Mouse (Mus musculus): Measurements from ENCODE around the gene Dync1i1. TPM values are rescaled to one million over a fixed set of nuclear protein-coding genes. Genes with fewer than 3 reads are reported as not detected.

The Dync1i1 gene
- polyA plus RNA-seq, 1 experiment from 2014 or later = 1.6 TPM

GRCm38 (mm10) chr6:5961960-5962359 lies 236.5 kb downstream of the Dync1i1 start:
- Histone ChIP-seq H3K27ac (ENCODE audit: low read depth, low read length) (no peak overlapping the region), H3K9ac (ENCODE audit: low read length) (no peak overlapping the region), H3K27me3 (ENCODE audit: control insufficient read depth, insufficient read depth, low read length) (no peaks in the 10 kb centered on the region), H3K9me3 (ENCODE audit: control insufficient read depth, low read length) (no peaks in the 10 kb centered on the region), H3K4me3 (ENCODE audit: low read depth, low read length) (no peak overlapping the region), H3K4me2 (no peak overlapping the region), H3K4me1 (ENCODE audit: control insufficient read depth, insufficient read depth, low read length) (no peaks in the 10 kb centered on the region), H3K36me3 (ENCODE audit: control insufficient read depth, insufficient read depth, low read length) (no peaks in the 10 kb centered on the region)
- DNase-seq (ENCODE audit: low spot score, missing footprints) (no peak), ATAC-seq (ENCODE audit: low FRiP score) (no peak)
- 89% methylated on average over 3 of the region's 3 CpGs for WGBS

GRCm38 (mm10) chr6:5966376-5966775 lies 240.9 kb downstream of the Dync1i1 start:
- Histone ChIP-seq H3K4me2 (no peak overlapping the region), H3K27me3 (ENCODE audit: control insufficient read depth, insufficient read depth, low read length) (no peaks in the 10 kb centered on the region), H3K9ac (ENCODE audit: low read length) (no peak overlapping the region), H3K36me3 (ENCODE audit: control insufficient read depth, insufficient read depth, low read length) (no peaks in the 10 kb centered on the region), H3K4me1 (ENCODE audit: control insufficient read depth, insufficient read depth, low read length) (no peaks in the 10 kb centered on the region), H3K27ac (ENCODE audit: low read depth, low read length) (no peak overlapping the region), H3K4me3 (ENCODE audit: low read depth, low read length) (no peak overlapping the region), H3K9me3 (ENCODE audit: control insufficient read depth, low read length) (no peaks in the 10 kb centered on the region)
- no peak for ATAC-seq (ENCODE audit: low FRiP score)
- WGBS = 91% methylated on average over 7 of the region's 7 CpGs
- DNase-seq (ENCODE audit: low spot score, missing footprints) = no peak

GRCm38 (mm10) chr6:5966806-5967445 lies 241.5 kb downstream of the Dync1i1 start:
- Histone ChIP-seq H3K27ac (ENCODE audit: low read depth, low read length) (no peak overlapping the region), H3K27me3 (ENCODE audit: control insufficient read depth, insufficient read depth, low read length) (no peaks in the 10 kb centered on the region), H3K4me3 (ENCODE audit: low read depth, low read length) (no peak overlapping the region), H3K9ac (ENCODE audit: low read length) (no peak overlapping the region), H3K4me1 (ENCODE audit: control insufficient read depth, insufficient read depth, low read length) (no peaks in the 10 kb centered on the region), H3K4me2 (no peak overlapping the region), H3K36me3 (ENCODE audit: control insufficient read depth, insufficient read depth, low read length) (no peaks in the 10 kb centered on the region), H3K9me3 (ENCODE audit: control insufficient read depth, low read length) (no peaks in the 10 kb centered on the region)
- DNase-seq (ENCODE audit: low spot score, missing footprints) (no peak), ATAC-seq (ENCODE audit: low FRiP score) (no peak)
- WGBS = 83% methylated on average over 8 of the region's 8 CpGs

- no peaks in the 10 kb centered on the region for H3K27me3 ChIP-seq (ENCODE audit: control insufficient read depth, insufficient read depth, low read length)
- H3K9ac ChIP-seq (ENCODE audit: low read length) = no peak overlapping the region
- no peak overlapping the region for H3K4me3 ChIP-seq (ENCODE audit: low read depth, low read length)
- ATAC-seq (ENCODE audit: low FRiP score) (no peak), DNase-seq (ENCODE audit: low spot score, missing footprints) (no peak)
- 84% methylated on average over 4 of the region's 4 CpGs for WGBS
- no peaks in the 10 kb centered on the region for H3K9me3 ChIP-seq (ENCODE audit: control insufficient read depth, low read length)
- no peak overlapping the region for H3K27ac ChIP-seq (ENCODE audit: low read depth, low read length)
- no peaks in the 10 kb centered on the region for H3K36me3 ChIP-seq (ENCODE audit: control insufficient read depth, insufficient read depth, low read length)
- H3K4me2 ChIP-seq = no peak overlapping the region
- no peaks in the 10 kb centered on the region for H3K4me1 ChIP-seq (ENCODE audit: control insufficient read depth, insufficient read depth, low read length)
Observed at GRCm38 (mm10) chr6:5967545-5967944, 242.1 kb downstream of the Dync1i1 start.

GRCm38 (mm10) chr6:5969613-5970012 lies 244.2 kb downstream of the Dync1i1 start:
- Histone ChIP-seq H3K9ac (ENCODE audit: low read length) (no peak overlapping the region), H3K4me3 (ENCODE audit: low read depth, low read length) (no peak overlapping the region), H3K36me3 (ENCODE audit: control insufficient read depth, insufficient read depth, low read length) (no peaks in the 10 kb centered on the region), H3K4me1 (ENCODE audit: control insufficient read depth, insufficient read depth, low read length) (no peaks in the 10 kb centered on the region), H3K9me3 (ENCODE audit: control insufficient read depth, low read length) (no peaks in the 10 kb centered on the region), H3K27me3 (ENCODE audit: control insufficient read depth, insufficient read depth, low read length) (no peaks in the 10 kb centered on the region), H3K27ac (ENCODE audit: low read depth, low read length) (no peak overlapping the region), H3K4me2 (no peak overlapping the region)
- no peak for DNase-seq (ENCODE audit: low spot score, missing footprints)
- 90% methylated on average over 8 of the region's 8 CpGs for WGBS
- ATAC-seq (ENCODE audit: low FRiP score) = no peak

GRCm38 (mm10) chr6:5976241-5976640 lies 250.8 kb downstream of the Dync1i1 start:
- DNase-seq (ENCODE audit: low spot score, missing footprints) = no peak
- Histone ChIP-seq H3K36me3 (ENCODE audit: control insufficient read depth, insufficient read depth, low read length) (no peaks in the 10 kb centered on the region), H3K27ac (ENCODE audit: low read depth, low read length) (no peak overlapping the region), H3K4me3 (ENCODE audit: low read depth, low read length) (no peak overlapping the region), H3K4me1 (ENCODE audit: control insufficient read depth, insufficient read depth, low read length) (no peaks in the 10 kb centered on the region), H3K9me3 (ENCODE audit: control insufficient read depth, low read length) (no peaks in the 10 kb centered on the region), H3K27me3 (ENCODE audit: control insufficient read depth, insufficient read depth, low read length) (no peaks in the 10 kb centered on the region), H3K9ac (ENCODE audit: low read length) (no peak overlapping the region), H3K4me2 (no peak overlapping the region)
- WGBS = 74% methylated on average over 4 of the region's 4 CpGs
- ATAC-seq (ENCODE audit: low FRiP score) = no peak

GRCm38 (mm10) chr6:5977238-5977920 lies 251.9 kb downstream of the Dync1i1 start:
- H3K27ac ChIP-seq (ENCODE audit: low read depth, low read length) = no peak overlapping the region
- no peaks in the 10 kb centered on the region for H3K36me3 ChIP-seq (ENCODE audit: control insufficient read depth, insufficient read depth, low read length)
- ATAC-seq (ENCODE audit: low FRiP score) = no peak
- no peak overlapping the region for H3K9ac ChIP-seq (ENCODE audit: low read length)
- H3K4me2 ChIP-seq = no peak overlapping the region
- H3K4me1 ChIP-seq (ENCODE audit: control insufficient read depth, insufficient read depth, low read length) = no peaks in the 10 kb centered on the region
- 75% methylated on average over 15 of the region's 15 CpGs for WGBS
- DNase-seq (ENCODE audit: low spot score, missing footprints) = no peak
- no peaks in the 10 kb centered on the region for H3K9me3 ChIP-seq (ENCODE audit: control insufficient read depth, low read length)
- no peak overlapping the region for H3K4me3 ChIP-seq (ENCODE audit: low read depth, low read length)
- H3K27me3 ChIP-seq (ENCODE audit: control insufficient read depth, insufficient read depth, low read length) = no peaks in the 10 kb centered on the region

- Histone ChIP-seq H3K4me3 (ENCODE audit: low read depth, low read length) (no peak overlapping the region), H3K9me3 (ENCODE audit: control insufficient read depth, low read length) (no peaks in the 10 kb centered on the region), H3K4me2 (no peak overlapping the region), H3K9ac (ENCODE audit: low read length) (no peak overlapping the region), H3K27ac (ENCODE audit: low read depth, low read length) (no peak overlapping the region), H3K36me3 (ENCODE audit: control insufficient read depth, insufficient read depth, low read length) (no peaks in the 10 kb centered on the region), H3K4me1 (ENCODE audit: control insufficient read depth, insufficient read depth, low read length) (no peaks in the 10 kb centered on the region), H3K27me3 (ENCODE audit: control insufficient read depth, insufficient read depth, low read length) (no peaks in the 10 kb centered on the region)
- WGBS = 70% methylated on average over 6 of the region's 6 CpGs
- ATAC-seq (ENCODE audit: low FRiP score) (no peak), DNase-seq (ENCODE audit: low spot score, missing footprints) (no peak)
Observed at GRCm38 (mm10) chr6:5991243-5991642, 265.8 kb downstream of the Dync1i1 start.

GRCm38 (mm10) chr6:5991817-5992755 lies 266.6 kb downstream of the Dync1i1 start:
- Histone ChIP-seq H3K9me3 (ENCODE audit: control insufficient read depth, low read length) (no peaks in the 10 kb centered on the region), H3K9ac (ENCODE audit: low read length) (no peak overlapping the region), H3K4me3 (ENCODE audit: low read depth, low read length) (no peak overlapping the region), H3K27ac (ENCODE audit: low read depth, low read length) (no peak overlapping the region), H3K4me1 (ENCODE audit: control insufficient read depth, insufficient read depth, low read length) (no peaks in the 10 kb centered on the region), H3K36me3 (ENCODE audit: control insufficient read depth, insufficient read depth, low read length) (no peaks in the 10 kb centered on the region), H3K4me2 (no peak overlapping the region), H3K27me3 (ENCODE audit: control insufficient read depth, insufficient read depth, low read length) (no peaks in the 10 kb centered on the region)
- DNase-seq (ENCODE audit: low spot score, missing footprints) (no peak), ATAC-seq (ENCODE audit: low FRiP score) (0 out of 2 replicates have a peak, but pooled peaks have one; percentile 24)
- 61% methylated on average over 25 of the region's 25 CpGs for WGBS
